Mouse (Mus musculus): ENCODE measurements around the gene Efna2. TPM values are rescaled to one million over a fixed set of nuclear protein-coding genes. Genes with fewer than 3 reads are reported as not detected.

Gene Efna2
- polyA plus RNA-seq (2015; fragmentation: Nextera tagmentation; extraction: Ambion mirVana), result 16.0 and 17.3 TPM in 2 replicates

- Histone ChIP-seq H3K9me3 (no peaks in the 10 kb centered on the region), H3K27ac (peak within 1 kb of the TSS; percentile 49), H3K4me3 (peak within 1 kb of the TSS; percentile 58), H3K9ac (peak within 1 kb of the TSS; percentile 70), H3K4me2 (peak within 1 kb of the TSS; percentile 64), H3K36me3 (no peaks in the 10 kb centered on the region), H3K4me1 (peaks cover 23% of the 10 kb centered on the region), H3K27me3 (no peaks in the 10 kb centered on the region)
- ATAC-seq (ENCODE audit: borderline replicate concordance, extremely low read depth, low FRiP score, low TSS enrichment), result peak; percentile 68; the same call in 1 of the 2 replicates
- WGBS, result 2% methylated on average over 62 of the region's 106 CpGs
These were observed at the start of gene Efna2 for GRCm38 (mm10) chr10:80179068-80180051. TSS of gene Efna2 (plus strand) at chr10:80179482.

GRCm38 (mm10) chr10:80129846-80130245 lies 49.4 kb upstream of the Efna2 start:
- H3K27ac ChIP-seq, result no peak overlapping the region
- no peaks in the 10 kb centered on the region for H3K27me3 ChIP-seq
- ATAC-seq (ENCODE audit: borderline replicate concordance, extremely low read depth, low FRiP score, low TSS enrichment), result no peak
- no peak overlapping the region for H3K4me2 ChIP-seq
- WGBS, result 86% methylated on average over 9 of the region's 9 CpGs
- no peak overlapping the region for H3K9ac ChIP-seq
- H3K36me3 ChIP-seq, result peaks cover 73% of the 10 kb centered on the region
- no peak overlapping the region for H3K4me3 ChIP-seq
- H3K9me3 ChIP-seq, result no peaks in the 10 kb centered on the region
- peaks cover 16% of the 10 kb centered on the region for H3K4me1 ChIP-seq

GRCm38 (mm10) chr10:80130403-80131031 lies 48.8 kb upstream of the Efna2 start:
- no peak for ATAC-seq (ENCODE audit: borderline replicate concordance, extremely low read depth, low FRiP score, low TSS enrichment)
- Histone ChIP-seq H3K9me3 (no peaks in the 10 kb centered on the region), H3K36me3 (peaks cover 69% of the 10 kb centered on the region), H3K4me2 (no peak overlapping the region), H3K9ac (no peak overlapping the region), H3K27me3 (peaks cover 5% of the 10 kb centered on the region; the same call in 1 of the 2 replicates), H3K4me1 (peaks cover 16% of the 10 kb centered on the region), H3K4me3 (no peak overlapping the region), H3K27ac (no peak overlapping the region)
- 71% methylated on average over 18 of the region's 18 CpGs for WGBS

- H3K4me3 ChIP-seq, result no peak overlapping the region
- peak overlapping the region; percentile 14; the same call in 1 of the 2 replicates for H3K4me2 ChIP-seq
- H3K9ac ChIP-seq, result no peak overlapping the region
- H3K27me3 ChIP-seq, result peaks cover 14% of the 10 kb centered on the region
- peaks cover 60% of the 10 kb centered on the region for H3K36me3 ChIP-seq
- peaks cover 21% of the 10 kb centered on the region for H3K4me1 ChIP-seq
- no peak for ATAC-seq (ENCODE audit: borderline replicate concordance, extremely low read depth, low FRiP score, low TSS enrichment)
- WGBS, result 27% methylated on average over 55 of the region's 55 CpGs
- H3K27ac ChIP-seq, result no peak overlapping the region
- H3K9me3 ChIP-seq, result no peaks in the 10 kb centered on the region
These were observed 47.8 kb upstream of the Efna2 start for GRCm38 (mm10) chr10:80131316-80131951.

GRCm38 (mm10) chr10:80131952-80132350 lies 47.3 kb upstream of the Efna2 start:
- WGBS, result 57% methylated on average over 27 of the region's 27 CpGs
- no peak overlapping the region for H3K4me3 ChIP-seq
- no peaks in the 10 kb centered on the region for H3K9me3 ChIP-seq
- H3K9ac ChIP-seq, result no peak overlapping the region
- ATAC-seq (ENCODE audit: borderline replicate concordance, extremely low read depth, low FRiP score, low TSS enrichment), result no peak
- no peak overlapping the region for H3K27ac ChIP-seq
- H3K27me3 ChIP-seq, result peaks cover 19% of the 10 kb centered on the region
- H3K4me2 ChIP-seq, result peak overlapping the region; percentile 14; the same call in 1 of the 2 replicates
- H3K36me3 ChIP-seq, result peaks cover 55% of the 10 kb centered on the region
- H3K4me1 ChIP-seq, result peaks cover 26% of the 10 kb centered on the region

- Histone ChIP-seq H3K9ac (no peak overlapping the region), H3K4me2 (no peak overlapping the region), H3K4me1 (peaks cover 40% of the 10 kb centered on the region), H3K27me3 (peaks cover 33% of the 10 kb centered on the region), H3K4me3 (no peak overlapping the region), H3K36me3 (peaks cover 41% of the 10 kb centered on the region), H3K9me3 (no peaks in the 10 kb centered on the region), H3K27ac (no peak overlapping the region)
- 70% methylated on average over 8 of the region's 8 CpGs for WGBS
- no peak for ATAC-seq (ENCODE audit: borderline replicate concordance, extremely low read depth, low FRiP score, low TSS enrichment)
These were observed 45.9 kb upstream of the Efna2 start for GRCm38 (mm10) chr10:80133226-80133849.

GRCm38 (mm10) chr10:80134421-80134820 lies 44.9 kb upstream of the Efna2 start:
- ATAC-seq (ENCODE audit: borderline replicate concordance, extremely low read depth, low FRiP score, low TSS enrichment), result no peak
- Histone ChIP-seq H3K9me3 (no peaks in the 10 kb centered on the region), H3K4me3 (no peak overlapping the region), H3K27ac (no peak overlapping the region), H3K36me3 (peaks cover 30% of the 10 kb centered on the region), H3K4me2 (no peak overlapping the region), H3K9ac (no peak overlapping the region), H3K4me1 (peaks cover 48% of the 10 kb centered on the region), H3K27me3 (peaks cover 43% of the 10 kb centered on the region)
- 86% methylated on average over 9 of the region's 9 CpGs for WGBS

GRCm38 (mm10) chr10:80135161-80135560 lies 44.1 kb upstream of the Efna2 start:
- H3K36me3 ChIP-seq, result peaks cover 23% of the 10 kb centered on the region
- ATAC-seq (ENCODE audit: borderline replicate concordance, extremely low read depth, low FRiP score, low TSS enrichment), result no peak
- H3K4me1 ChIP-seq, result peaks cover 50% of the 10 kb centered on the region
- no peak overlapping the region for H3K27ac ChIP-seq
- H3K9ac ChIP-seq, result no peak overlapping the region
- no peaks in the 10 kb centered on the region for H3K9me3 ChIP-seq
- no peak overlapping the region for H3K4me3 ChIP-seq
- WGBS, result 78% methylated on average over 10 of the region's 10 CpGs
- no peak overlapping the region for H3K4me2 ChIP-seq
- H3K27me3 ChIP-seq, result peaks cover 51% of the 10 kb centered on the region

GRCm38 (mm10) chr10:80135641-80136040 lies 43.6 kb upstream of the Efna2 start:
- Histone ChIP-seq H3K4me3 (no peak overlapping the region), H3K4me1 (peaks cover 51% of the 10 kb centered on the region), H3K9me3 (no peaks in the 10 kb centered on the region), H3K27ac (no peak overlapping the region), H3K9ac (no peak overlapping the region), H3K36me3 (peaks cover 18% of the 10 kb centered on the region), H3K4me2 (no peak overlapping the region), H3K27me3 (peaks cover 53% of the 10 kb centered on the region)
- no peak for ATAC-seq (ENCODE audit: borderline replicate concordance, extremely low read depth, low FRiP score, low TSS enrichment)
- 86% methylated on average over 1 of the region's 1 CpGs for WGBS

GRCm38 (mm10) chr10:80136179-80136951 lies 42.9 kb upstream of the Efna2 start:
- peak overlapping the region; percentile 74 for H3K27ac ChIP-seq
- H3K9me3 ChIP-seq, result no peaks in the 10 kb centered on the region
- H3K27me3 ChIP-seq, result peaks cover 53% of the 10 kb centered on the region
- WGBS, result 11% methylated on average over 47 of the region's 49 CpGs
- ATAC-seq (ENCODE audit: borderline replicate concordance, extremely low read depth, low FRiP score, low TSS enrichment), result no peak
- H3K4me1 ChIP-seq, result peaks cover 52% of the 10 kb centered on the region
- peak overlapping the region; percentile 8; the same call in 1 of the 2 replicates for H3K9ac ChIP-seq
- peaks cover 11% of the 10 kb centered on the region; the same call in 1 of the 2 replicates for H3K36me3 ChIP-seq
- peak overlapping the region; percentile 61 for H3K4me3 ChIP-seq
- H3K4me2 ChIP-seq, result peak overlapping the region; percentile 98

All from lung, embryonic 15.5 days (tissue).